Mouse (Mus musculus) hematopoietic stem cell, adult 5-6 weeks (primary cell): ENCODE measurements at regions not wholly inside any gene's neighbourhood (a gene's known extent, or its start where the extent isn't known, plus 50 kb on each side); places are given as distances from the start of the nearest gene placed in this dataset.

Experiments
- ATAC-seq, 2 experiments: fragments of 125-278 bp in 1 of 2; replicated peaks in 1 of 2; 2 replicates each; pipeline ENCODE4 v1.8.0; 2016 to 2017; ENCODE audit warnings: inconsistent platforms in 2 of 2, mild to moderate bottlenecking in 2 of 2, moderate number of reproducible peaks in 2 of 2, low read depth in 1 of 2, moderate TSS enrichment in 1 of 2; ENCODE audit not compliant: low FRiP score in 2 of 2, poor library complexity in 2 of 2, severe bottlenecking in 2 of 2, insufficient read depth in 1 of 2, low TSS enrichment in 1 of 2

- peak in 1 of 2 experiments; percentile 54; a peak in 2 of 4 replicates for ATAC-seq
Observed at GRCm38 (mm10) chr4:32140068-32140467, 98.5 kb upstream of the Bach2 start.

DNA sequence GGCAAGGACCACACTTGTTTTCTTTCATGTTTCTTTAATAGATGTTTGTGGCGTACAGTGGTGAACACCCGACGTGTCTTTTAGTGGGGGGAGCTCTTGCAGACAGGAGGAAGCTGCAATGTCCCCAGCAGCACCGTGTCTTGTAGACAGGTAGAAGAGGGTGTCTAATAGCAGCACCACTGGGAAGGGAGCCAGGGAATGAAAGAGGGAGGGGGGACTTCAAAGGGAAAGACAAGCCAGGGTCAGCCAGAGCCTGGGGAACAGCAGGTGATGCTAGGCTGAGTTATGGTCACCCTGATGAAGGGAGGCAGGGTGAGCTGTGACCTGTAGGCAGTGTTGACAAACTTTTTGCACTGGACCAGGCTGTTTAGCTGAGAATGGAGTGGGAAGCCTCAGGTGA lies 96.4 kb upstream of the Bach2 start:
- ATAC-seq: no peak

- ATAC-seq: no peak
Observed at GRCm38 (mm10) chr4:32147146-32147545, 91.5 kb upstream of the Bach2 start.

DNA sequence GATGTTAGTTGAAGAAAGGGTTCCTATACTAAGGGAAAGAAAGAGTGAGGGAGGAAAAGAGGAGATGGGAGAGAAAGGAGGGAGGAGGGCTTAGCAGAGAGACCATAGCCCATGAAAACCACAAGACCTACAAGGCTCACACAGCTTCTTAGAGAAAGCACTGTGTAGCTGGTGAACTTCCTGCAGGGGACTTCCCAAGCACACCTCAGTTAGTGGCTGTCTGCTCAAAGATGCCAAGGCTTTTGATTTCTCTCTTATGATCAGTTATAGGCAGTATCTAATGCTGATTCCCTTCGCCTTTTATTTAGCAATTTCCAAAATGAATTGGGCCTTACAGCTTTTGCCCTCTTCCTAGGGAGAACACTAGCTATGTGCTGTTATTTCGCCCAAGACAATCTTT lies 90.0 kb upstream of the Bach2 start:
- ATAC-seq: no peak

DNA sequence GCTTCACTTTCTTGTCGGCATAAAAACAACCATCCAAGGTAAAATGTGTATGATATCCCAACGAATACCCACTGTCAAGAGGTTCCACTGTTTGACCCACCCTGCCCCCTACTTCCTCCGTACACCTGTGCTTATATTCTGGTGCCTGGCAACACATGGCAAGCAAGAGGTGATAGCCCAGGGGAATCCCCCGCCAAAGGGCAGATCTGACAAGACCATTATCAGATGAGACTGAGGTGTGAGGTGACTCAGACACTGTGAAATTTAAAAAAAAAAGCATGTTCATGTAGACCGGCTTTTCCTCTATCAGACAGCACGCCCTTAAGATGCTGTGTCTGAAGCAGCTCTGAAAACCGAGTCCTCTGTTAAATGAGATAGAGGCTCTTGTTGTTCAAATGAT lies 89.4 kb upstream of the Bach2 start:
- no peak for ATAC-seq

DNA sequence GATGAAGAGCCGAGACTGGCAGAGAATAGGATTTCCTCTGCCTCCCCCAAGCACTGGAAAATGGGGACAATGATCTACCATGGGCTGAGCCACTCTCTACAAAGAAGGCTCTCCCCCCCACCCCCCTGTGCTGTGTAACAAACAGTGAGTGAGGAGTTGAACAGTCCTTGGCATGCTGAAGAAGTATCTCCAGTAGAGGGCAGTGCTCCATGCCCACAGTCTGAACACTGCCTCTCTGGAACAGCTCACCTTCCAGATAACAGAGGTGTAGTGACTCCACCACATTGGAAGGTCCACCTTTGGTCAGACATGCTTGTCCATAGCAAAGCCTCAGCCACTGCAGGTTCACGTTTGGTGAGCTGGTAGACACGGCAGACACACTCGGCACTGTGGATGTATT lies 85.2 kb upstream of the Bach2 start:
- ATAC-seq: peak; percentile 81 to 91

- no peak for ATAC-seq
Observed at GRCm38 (mm10) chr4:32156965-32157364, 81.6 kb upstream of the Bach2 start.

DNA sequence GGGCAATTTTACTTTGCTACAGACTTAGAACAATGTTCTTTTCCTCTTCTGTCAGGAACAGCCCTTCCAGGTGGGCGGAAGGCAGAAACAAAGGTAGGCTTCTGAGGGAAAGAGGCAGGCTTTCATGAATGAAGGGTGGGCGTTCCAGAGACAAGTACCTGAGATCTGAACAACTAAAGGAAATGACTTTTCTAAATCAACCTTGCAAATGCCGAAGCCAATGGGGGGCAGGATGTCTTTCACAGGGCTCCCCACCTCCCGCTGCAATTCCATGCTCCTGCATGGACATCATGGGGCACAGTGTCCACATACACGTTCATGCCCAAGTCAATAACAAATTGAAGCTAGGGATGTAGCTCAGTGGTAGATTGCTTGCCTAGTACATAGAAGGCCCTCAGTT lies 80.2 kb upstream of the Bach2 start:
- no peak for ATAC-seq

- ATAC-seq: no peak
Observed at GRCm38 (mm10) chr4:32158886-32159285, 79.7 kb upstream of the Bach2 start.

DNA sequence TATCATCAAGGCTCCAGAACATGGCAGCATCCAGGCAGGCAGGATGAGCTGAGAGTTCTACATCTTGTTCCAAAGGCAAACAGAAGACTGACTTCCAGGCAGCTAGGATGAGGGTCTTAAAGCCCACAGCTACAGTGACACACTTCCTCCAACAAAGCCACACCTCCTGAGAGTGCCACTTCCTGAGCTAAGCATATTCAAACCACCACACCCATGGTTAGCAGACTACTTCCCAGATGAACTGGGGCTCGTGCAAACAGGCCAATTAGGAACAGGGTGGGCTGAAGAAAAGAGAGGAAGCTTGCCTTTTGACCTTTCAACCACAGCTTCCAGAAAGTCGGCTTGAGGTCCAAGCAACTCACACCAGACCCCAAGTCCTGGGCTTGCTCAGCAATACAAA lies 77.8 kb upstream of the Bach2 start:
- ATAC-seq: peak; percentile 14 to 47; a peak in 3 of 4 replicates

DNA sequence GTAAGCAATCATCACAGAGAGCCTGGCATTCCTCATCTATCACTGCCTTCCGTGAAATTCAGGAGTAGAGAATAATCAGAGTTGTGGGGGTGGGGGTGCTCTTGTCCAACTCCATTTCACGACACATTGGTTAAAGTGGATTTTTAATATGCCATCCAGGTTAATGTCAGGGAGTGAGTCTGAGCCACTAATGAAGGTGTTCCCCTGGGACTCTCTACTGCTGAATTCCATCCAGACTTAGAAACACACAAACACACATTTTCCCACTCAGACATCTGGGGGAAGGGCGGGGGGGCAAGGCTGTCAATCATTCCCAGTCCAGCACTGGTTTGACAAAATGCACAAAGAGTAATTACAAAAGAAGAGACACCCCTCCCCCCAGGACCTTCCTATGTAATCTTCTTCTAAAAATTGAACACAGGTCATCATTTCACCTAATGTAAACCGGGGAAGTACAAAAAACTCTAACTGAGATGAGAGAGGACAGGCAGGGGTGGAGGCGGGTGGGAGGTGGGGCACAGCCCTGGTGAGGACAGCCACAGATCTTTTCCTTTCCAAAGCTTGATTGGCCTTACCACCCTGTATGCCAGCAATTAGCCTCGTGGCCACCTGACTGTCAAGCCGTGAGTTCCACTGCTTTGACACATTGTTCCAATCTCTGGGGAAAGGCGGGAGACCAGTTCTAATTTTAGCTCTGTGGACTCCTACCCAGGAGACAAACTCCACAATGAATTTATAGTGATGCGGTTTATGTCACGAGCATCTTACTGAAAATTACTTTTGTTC lies 76.5 kb upstream of the Bach2 start:
- no peak for ATAC-seq

DNA sequence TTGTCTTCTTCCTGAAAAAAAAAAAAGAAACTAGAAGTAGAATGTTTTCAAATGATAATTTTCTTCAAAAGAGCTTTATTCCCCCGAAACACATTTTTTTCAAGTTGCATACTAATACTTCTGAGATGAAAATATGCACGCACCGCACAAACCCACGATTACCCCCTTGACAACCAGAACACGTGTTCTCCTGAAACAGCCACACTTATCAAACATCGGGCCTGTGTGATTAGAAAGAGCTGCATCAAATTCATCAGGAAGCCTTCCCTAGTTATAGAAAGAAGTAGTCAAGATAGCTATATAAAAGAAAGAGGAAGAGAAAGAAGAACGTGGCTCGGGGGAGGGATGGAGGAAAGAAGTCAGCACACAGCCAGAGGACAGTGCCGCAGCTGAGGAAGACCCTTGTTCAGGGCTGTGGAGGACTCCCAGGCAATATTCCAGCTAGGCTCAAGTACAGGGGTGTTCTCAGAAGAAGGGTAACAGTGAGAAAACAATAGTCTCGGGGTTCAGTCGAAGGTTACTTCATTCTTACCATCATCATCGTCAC lies 75.8 kb upstream of the Bach2 start:
- ATAC-seq: no peak

DNA sequence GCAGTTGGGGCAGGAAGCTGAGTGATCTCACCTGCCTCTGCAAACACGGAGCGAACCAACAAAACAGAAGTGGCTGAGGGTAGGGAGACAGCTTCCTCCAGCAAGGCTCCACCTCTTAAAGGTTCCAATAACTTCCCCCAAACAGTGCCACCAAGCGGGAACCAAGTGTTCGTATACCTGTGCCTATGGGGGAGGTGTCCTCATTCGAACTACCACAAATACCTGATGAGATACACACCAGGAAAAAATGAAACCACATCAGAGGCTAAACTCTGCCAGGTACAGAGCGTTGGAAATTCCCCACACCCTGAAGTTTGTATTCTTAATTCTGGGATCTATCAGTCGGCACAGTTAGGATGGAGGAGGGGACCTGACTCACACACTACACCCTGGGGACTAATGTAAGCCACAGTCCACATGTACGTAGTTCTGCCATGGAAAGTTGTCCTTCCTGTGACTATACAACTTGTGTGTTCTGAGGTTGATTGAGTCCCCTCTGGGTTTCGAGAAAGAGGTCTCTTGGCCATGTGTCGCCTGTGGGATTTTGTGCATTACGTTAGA lies 74.4 kb upstream of the Bach2 start:
- no peak for ATAC-seq

DNA sequence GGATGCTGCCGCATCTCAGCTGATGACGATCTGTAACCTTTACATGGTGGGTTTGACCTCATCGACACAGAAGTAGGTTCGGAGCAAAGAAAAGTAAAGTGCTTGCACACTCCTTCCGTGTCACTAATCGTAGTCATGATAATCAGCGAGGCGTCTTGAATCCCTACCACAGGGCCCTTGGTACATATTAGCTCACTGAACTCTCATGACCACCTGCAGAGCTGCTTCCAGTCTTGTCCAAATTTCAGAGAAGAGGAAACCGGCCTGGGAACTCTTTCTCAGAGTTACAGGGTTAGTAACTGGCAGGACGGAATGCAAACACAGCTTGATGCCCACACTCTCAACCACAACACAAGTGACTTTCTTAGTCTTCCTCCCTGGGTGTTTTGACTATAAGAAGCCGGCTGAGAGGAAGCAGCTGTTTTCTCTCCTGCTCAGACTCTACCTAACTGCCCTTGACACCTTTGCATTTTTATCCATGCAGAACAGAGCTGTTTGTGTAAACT lies 73.8 kb upstream of the Bach2 start:
- ATAC-seq: peak; percentile 33 to 44; a peak in 2 of 4 replicates

GRCm38 (mm10) chr4:32165918-32166528 lies 72.6 kb upstream of the Bach2 start:
- ATAC-seq: no peak

- no peak for ATAC-seq
Observed at GRCm38 (mm10) chr4:32167151-32167550, 71.5 kb upstream of the Bach2 start.

- ATAC-seq: no peak
Observed at GRCm38 (mm10) chr4:32170106-32170459, 68.5 kb upstream of the Bach2 start.

GRCm38 (mm10) chr4:32170460-32171192 lies 68.0 kb upstream of the Bach2 start:
- peak; percentile 65 to 76 for ATAC-seq
